Mouse (Mus musculus): ENCODE measurements around the gene Dag1.
A peak's percentile ranks its signal among the peaks of the same experiment; 100 is the strongest.

Dag1 gene

DNA sequence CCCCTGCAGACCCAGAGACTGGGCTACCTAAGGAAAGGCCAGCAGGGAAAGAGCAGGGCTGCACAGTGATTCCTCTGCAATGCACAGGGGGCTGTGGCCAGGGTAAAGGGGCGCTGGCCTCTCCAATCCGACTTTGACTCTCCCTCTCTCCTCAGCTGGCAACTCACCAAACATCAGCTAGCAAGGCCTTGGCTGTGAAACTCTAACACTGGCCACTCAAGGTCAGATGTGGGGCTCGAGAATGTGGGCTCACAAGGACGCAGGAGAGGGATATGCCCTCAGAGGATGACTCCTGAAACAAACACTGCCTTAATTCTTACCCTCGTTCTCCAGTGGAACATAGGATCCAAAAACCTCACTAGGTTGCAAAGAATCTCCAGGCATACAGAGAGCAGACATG, 85.4 kb downstream of the Dag1 start:
- no peak for DNase-seq

- DNase-seq, result peak; percentile 58
Measured at GRCm38 (mm10) chr9:108175116-108175838, 88.5 kb downstream of the Dag1 start.

DNA sequence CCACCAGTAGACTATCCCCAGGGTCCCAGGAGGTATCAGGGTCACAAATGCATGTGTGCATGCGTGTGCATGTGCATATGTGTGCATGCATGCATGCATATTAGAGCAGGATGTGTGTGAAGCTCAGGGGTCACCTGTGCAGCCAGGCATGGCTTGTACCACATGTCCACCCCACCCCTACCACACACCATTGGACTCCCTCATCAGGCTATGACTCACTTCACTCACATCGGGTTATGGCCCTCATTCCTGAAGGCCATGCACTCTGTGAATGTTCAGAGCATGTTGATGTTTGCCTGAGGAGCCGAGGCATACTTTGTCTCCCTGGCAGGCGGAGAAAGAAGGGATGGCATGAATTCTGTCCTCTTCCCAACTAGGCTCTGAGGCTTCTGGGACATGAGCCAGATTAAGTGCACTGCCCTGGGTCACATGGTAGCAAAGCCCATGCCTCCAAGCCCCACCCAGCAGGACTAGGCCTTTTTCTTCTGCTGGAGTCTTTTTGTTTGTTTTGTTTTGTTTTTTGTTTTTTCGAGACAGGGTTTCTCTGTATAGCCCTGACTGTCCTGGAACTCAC, 90.9 kb downstream of the Dag1 start:
- DNase-seq, result no peak

- no peak for DNase-seq
Measured at GRCm38 (mm10) chr9:108169751-108170150, 94.0 kb downstream of the Dag1 start.

- DNase-seq, result no peak
Measured at GRCm38 (mm10) chr9:108165143-108165542, 98.6 kb downstream of the Dag1 start.

GRCm38 (mm10) chr9:108163646-108164284, 100.0 kb downstream of the Dag1 start:
- peak; percentile 44 for DNase-seq

DNA sequence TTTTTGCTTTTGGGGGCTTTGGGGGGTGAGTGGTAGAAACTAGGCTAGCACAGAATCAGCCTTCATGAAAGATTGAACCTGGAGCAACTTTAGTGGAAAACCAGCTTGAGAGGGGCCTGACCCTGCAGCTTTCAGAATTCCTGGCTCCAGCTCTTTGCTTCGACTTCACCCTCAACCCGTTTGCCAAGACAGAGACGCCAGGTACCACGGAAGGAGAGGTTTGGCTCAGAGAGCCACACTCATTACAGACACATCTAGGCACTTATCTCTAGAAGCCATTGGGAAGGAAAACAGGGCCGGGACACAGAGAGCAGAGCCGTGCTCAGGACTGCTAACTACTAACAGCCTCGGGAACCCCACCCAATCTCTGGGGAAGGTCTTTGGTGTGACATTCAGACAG, 105.9 kb downstream of the Dag1 start:
- peak; percentile 79 for DNase-seq

DNA sequence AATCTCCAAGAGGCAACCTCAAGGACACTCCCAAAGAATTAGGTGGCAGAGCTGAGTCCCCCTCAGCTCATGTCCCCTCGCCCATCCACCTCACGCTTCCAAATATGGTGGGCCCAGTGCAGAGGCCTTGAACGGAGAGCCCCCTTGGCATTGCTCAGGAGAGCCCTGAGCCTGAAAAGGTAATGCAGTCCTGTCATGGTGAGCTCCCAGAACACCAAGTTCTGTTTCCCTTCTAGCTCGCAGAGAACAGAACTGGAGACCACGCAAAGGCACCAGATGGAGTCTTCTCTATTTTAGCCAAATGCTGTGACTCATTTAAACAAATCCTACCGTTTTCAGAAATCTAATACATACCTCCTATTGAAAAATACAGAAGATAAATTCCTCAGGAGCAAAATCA, 106.3 kb downstream of the Dag1 start:
- DNase-seq, result peak; percentile 77

- DNase-seq, result peak; percentile 85
Measured at GRCm38 (mm10) chr9:108156786-108157185, 107.0 kb downstream of the Dag1 start.

- DNase-seq, result peak; percentile 44
Measured at GRCm38 (mm10) chr9:108154814-108155213, 108.9 kb downstream of the Dag1 start.
